Mouse (Mus musculus): ENCODE measurements around the gene Tnik.

- TF ChIP-seq POLR2A (IDR thresholded peaks at IDR 0.05; ENCODE audit: insufficient read depth, low read length), result no peak
- TF ChIP-seq EP300 (IDR thresholded peaks at IDR 0.05; ENCODE audit: insufficient read depth, low read depth, low read length), result no peak
- no peak for TF ChIP-seq CTCF (IDR thresholded peaks at IDR 0.05; ENCODE audit: low read depth, low read length)
Observed at GRCm38 (mm10) chr3:28578950-28579615, 316.1 kb downstream of the Tnik start.
